Mouse (Mus musculus): ENCODE results near the gene 2010109A12Rik. TPM values are rescaled to one million over a fixed set of nuclear protein-coding genes. Genes with fewer than 3 reads are reported as not detected.

The 2010109A12Rik gene
- 1.5 TPM for polyA plus RNA-seq (2014; fragmentation: Illumina TruSeq; extraction: RNeasy Lipid Tissue Mini Kit (QIAGEN cat#74804))

GRCm38 (mm10) chr5:93206109-93207005 is at the start of gene 2010109A12Rik, which contains the start of gene Ccni:
Gene 2010109A12Rik (plus strand): TSS chr5:93206518.
Gene Ccni (minus strand): TSS chr5:93206495.

Other genes starting within 250 kb of the 2010109A12Rik start
- not detected for gene Sowahb, start 161.5 kb upstream of the 2010109A12Rik start, polyA plus RNA-seq (2014; fragmentation: Illumina TruSeq; extraction: RNeasy Lipid Tissue Mini Kit (QIAGEN cat#74804))
- gene Sept11, start 113.1 kb upstream of the 2010109A12Rik start, polyA plus RNA-seq (2014; fragmentation: Illumina TruSeq; extraction: RNeasy Lipid Tissue Mini Kit (QIAGEN cat#74804)) = 77.1 TPM
- 795 TPM for gene Ccni, start within 50 bp of the 2010109A12Rik start, polyA plus RNA-seq (2014; fragmentation: Illumina TruSeq; extraction: RNeasy Lipid Tissue Mini Kit (QIAGEN cat#74804))
- 114 TPM for gene Ccng2, start 60.7 kb downstream of the 2010109A12Rik start, polyA plus RNA-seq (2014; fragmentation: Illumina TruSeq; extraction: RNeasy Lipid Tissue Mini Kit (QIAGEN cat#74804))

Measured in ovary, adult 10 weeks (tissue).